Mouse (Mus musculus) heart, embryonic 12.5 days (tissue): ENCODE results near the gene Ugt3a1. TPM values are rescaled to one million over a fixed set of nuclear protein-coding genes. Genes with fewer than 3 reads are reported as not detected.

ENCODE experiments used
- ATAC-seq: fragments of 200-750 bp; cut with Nextera tagmentation; 2 replicates; pipeline ENCODE4 v1.8.0; 2017; ENCODE audit warnings: moderate TSS enrichment, moderate library complexity; ENCODE audit not compliant: insufficient number of reproducible peaks, low FRiP score
- H3K27ac ChIP-seq: fragments of 300-500 bp; sonication (generic); 2 replicates; pipeline ENCODE4 v1.5.1; 2016; ENCODE audit warnings: mild to moderate bottlenecking, moderate library complexity; ENCODE audit not compliant: poor library complexity, severe bottlenecking
- H3K27me3 ChIP-seq: fragments of 300-500 bp; sonication (generic); replicated peaks from 2 replicates; pipeline ENCODE4 v1.6.1; 2016; ENCODE audit warnings: mild to moderate bottlenecking, moderate library complexity
- H3K36me3 ChIP-seq: fragments of 300-500 bp; sonication (generic); 2 replicates; pipeline ENCODE4 v1.6.1; 2016; ENCODE audit warnings: mild to moderate bottlenecking, moderate library complexity
- H3K4me1 ChIP-seq: fragments of 300-500 bp; sonication (generic); replicated peaks from 2 replicates; pipeline ENCODE4 v1.6.1; 2016; ENCODE audit warnings: mild to moderate bottlenecking
- H3K4me2 ChIP-seq: fragments of 300-500 bp; sonication (generic); 2 replicates; pipeline ENCODE4 v1.6.1; 2016; ENCODE audit warnings: mild to moderate bottlenecking, moderate library complexity
- H3K4me3 ChIP-seq: fragments of 300-500 bp; sonication (generic); 2 replicates; pipeline ENCODE4 v1.5.1; 2016; ENCODE audit warnings: mild to moderate bottlenecking
- H3K9ac ChIP-seq: fragments of 300-500 bp; sonication (generic); 2 replicates; pipeline ENCODE4 v1.6.1; 2016; ENCODE audit warnings: mild to moderate bottlenecking, moderate library complexity
- H3K9me3 ChIP-seq: fragments of 300-500 bp; sonication (generic); replicated peaks from 2 replicates; pipeline ENCODE4 v1.6.1; 2016; ENCODE audit warnings: mild to moderate bottlenecking, moderate library complexity
- WGBS: fragments of 180-500 bp; shearing (Covaris S2); methylation state at CpG from one replicate; pipeline ENCODE4 v1.1.7; 2016; 5-methylcytosine and 5-hydroxymethylcytosine counted together
- polyA plus RNA-seq: library from polyadenylated mRNA; unstranded; fragments of >200 nt; fragmentation: Nextera tagmentation; extraction: Ambion mirVana; gene quantifications from 2 replicates; pipeline ENCODE4 v1.2.1, GENCODE M21; 2016

Gene Ugt3a1
- polyA plus RNA-seq, 1 experiment from 2014 or later = not detected

DNA sequence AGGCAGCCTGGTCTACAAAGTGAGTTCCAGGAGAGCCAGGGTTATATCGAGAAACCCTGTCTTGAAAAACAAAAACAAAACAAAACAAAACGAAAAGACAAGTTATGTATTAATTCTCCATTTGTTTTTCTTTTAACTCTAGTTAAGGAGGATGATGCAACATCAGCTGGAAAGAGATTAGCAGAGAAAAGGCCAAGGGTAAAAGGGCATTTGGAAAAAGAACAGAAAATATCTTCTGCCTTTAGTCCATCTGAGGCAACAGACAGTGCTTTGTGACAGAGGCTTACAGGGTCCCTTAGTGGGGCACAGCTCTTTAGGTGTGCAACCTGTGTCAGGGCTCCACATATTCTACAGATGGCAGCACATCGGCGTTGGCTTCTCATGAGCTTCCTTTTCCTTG is 58.7 kb downstream of the Ugt3a1 start, which contains the start of gene Ugt3a2:
Ugt3a2 (plus strand) TSS at position 210 of the 400 bp plus-strand sequence.
- Histone ChIP-seq H3K4me1 (no peaks in the 10 kb centered on the region), H3K4me3 (no peak within 1 kb of the TSS), H3K9ac (no peak within 1 kb of the TSS), H3K9me3 (no peaks in the 10 kb centered on the region), H3K27ac (no peak within 1 kb of the TSS), H3K27me3 (no peaks in the 10 kb centered on the region), H3K4me2 (no peak within 1 kb of the TSS), H3K36me3 (no peaks in the 10 kb centered on the region)
- ATAC-seq = no peak
- WGBS = 77% methylated on average over 4 of the region's 4 CpGs

- H3K27ac ChIP-seq = no peak overlapping the region
- WGBS = 66% methylated on average over 3 of the region's 3 CpGs
- H3K27me3 ChIP-seq = no peaks in the 10 kb centered on the region
- H3K4me1 ChIP-seq = no peaks in the 10 kb centered on the region
- no peak overlapping the region for H3K4me2 ChIP-seq
- no peak overlapping the region for H3K4me3 ChIP-seq
- no peaks in the 10 kb centered on the region for H3K9me3 ChIP-seq
- H3K9ac ChIP-seq = no peak overlapping the region
- H3K36me3 ChIP-seq = no peaks in the 10 kb centered on the region
- no peak for ATAC-seq
Measured at GRCm38 (mm10) chr15:9336616-9337015, 59.9 kb downstream of the Ugt3a1 start.

- no peaks in the 10 kb centered on the region for H3K9me3 ChIP-seq
- no peak overlapping the region for H3K27ac ChIP-seq
- H3K4me2 ChIP-seq = no peak overlapping the region
- H3K4me1 ChIP-seq = no peaks in the 10 kb centered on the region
- no peak overlapping the region for H3K4me3 ChIP-seq
- H3K9ac ChIP-seq = no peak overlapping the region
- no peaks in the 10 kb centered on the region for H3K36me3 ChIP-seq
- 62% methylated on average over 3 of the region's 3 CpGs for WGBS
- H3K27me3 ChIP-seq = no peaks in the 10 kb centered on the region
- no peak for ATAC-seq
Measured at GRCm38 (mm10) chr15:9337021-9337420, 60.3 kb downstream of the Ugt3a1 start.

DNA sequence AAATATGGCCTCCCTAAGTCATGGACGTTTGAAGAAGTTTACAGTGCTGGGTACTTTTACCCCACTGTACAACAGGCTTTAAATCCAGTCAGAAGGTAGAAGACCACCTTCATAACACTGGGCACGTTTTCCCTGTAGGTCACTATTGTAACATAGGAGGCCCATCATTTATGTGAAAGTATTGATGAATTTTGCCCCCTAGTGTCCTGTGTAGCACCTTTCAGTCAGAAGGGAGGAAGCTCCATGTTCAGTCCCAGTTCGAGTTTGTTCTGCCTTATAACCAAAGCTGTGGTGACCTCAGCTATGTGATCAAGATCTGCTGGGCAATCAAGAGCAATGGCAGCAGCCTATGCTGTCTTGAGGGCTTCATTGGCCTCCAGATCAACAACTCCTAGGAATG is 72.1 kb downstream of the Ugt3a1 start:
- no peak overlapping the region for H3K4me2 ChIP-seq
- no peak overlapping the region for H3K4me3 ChIP-seq
- H3K4me1 ChIP-seq = no peaks in the 10 kb centered on the region
- WGBS = 44% methylated on average over 3 of the region's 3 CpGs
- no peak overlapping the region for H3K9ac ChIP-seq
- ATAC-seq = no peak
- H3K27ac ChIP-seq = no peak overlapping the region
- no peaks in the 10 kb centered on the region for H3K27me3 ChIP-seq
- no peaks in the 10 kb centered on the region for H3K9me3 ChIP-seq
- H3K36me3 ChIP-seq = no peaks in the 10 kb centered on the region

DNA sequence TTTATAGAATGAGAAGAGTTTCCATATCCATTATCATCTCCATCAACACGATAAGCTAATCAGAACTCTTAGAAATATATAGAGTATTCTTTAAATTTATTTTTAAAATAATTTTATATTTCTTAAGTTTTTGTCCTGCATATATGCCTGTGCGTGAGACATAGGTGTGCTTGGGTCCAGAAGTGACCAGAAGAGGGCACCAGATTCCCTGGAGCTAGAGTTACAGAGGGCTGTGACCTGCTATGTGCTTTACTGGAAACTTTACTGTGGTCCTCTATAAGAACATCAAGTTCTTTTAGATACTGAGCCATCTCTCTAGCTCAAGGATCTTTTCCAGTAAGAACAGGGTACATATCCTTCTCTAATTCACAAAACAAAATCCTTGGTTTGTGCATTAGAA is 86.1 kb downstream of the Ugt3a1 start:
- H3K27me3 ChIP-seq = no peaks in the 10 kb centered on the region
- WGBS = 59% methylated on average over 2 of the region's 2 CpGs

More for the DNA sequence above, 86.1 kb downstream of the Ugt3a1 start:
- no peak overlapping the region for H3K4me2 ChIP-seq
- ATAC-seq = no peak
- no peaks in the 10 kb centered on the region for H3K9me3 ChIP-seq
- H3K9ac ChIP-seq = no peak overlapping the region
- no peak overlapping the region for H3K4me3 ChIP-seq
- no peak overlapping the region for H3K27ac ChIP-seq
- H3K4me1 ChIP-seq = no peaks in the 10 kb centered on the region
- no peaks in the 10 kb centered on the region for H3K36me3 ChIP-seq

Other genes starting within 250 kb of the Ugt3a1 start
- 72.6 and 73.2 TPM in 2 replicates for gene Nadk2, start 205.6 kb upstream of the Ugt3a1 start, polyA plus RNA-seq
- gene Lmbrd2, start 136.3 kb upstream of the Ugt3a1 start, polyA plus RNA-seq = 2.1 and 3.3 TPM in 2 replicates
- gene Skp2, start 121.5 kb upstream of the Ugt3a1 start, polyA plus RNA-seq = 43.0 and 43.3 TPM in 2 replicates
- gene Ugt3a2, start 58.7 kb downstream of the Ugt3a1 start, polyA plus RNA-seq = not detected in 2 replicates
- not detected in 2 replicates for gene Capsl, start 159.1 kb downstream of the Ugt3a1 start, polyA plus RNA-seq